Mouse (Mus musculus): Measurements from ENCODE around the gene Akap7.

GRCm38 (mm10) chr10:25200691-25201090, 107.0 kb downstream of the Akap7 start:
- TF ChIP-seq CTCF (conservative IDR thresholded peaks at IDR 0.05; ENCODE audit: low read length) (no peak), NANOG (IDR thresholded peaks at IDR 0.05; ENCODE audit: borderline replicate concordance, low read length) (no peak), POU5F1 (IDR thresholded peaks at IDR 0.05; ENCODE audit: borderline replicate concordance, low read length) (no peak)
